Mouse (Mus musculus): ENCODE measurements around the gene Zfp365. TPM values are rescaled to one million over a fixed set of nuclear protein-coding genes. Genes with fewer than 3 reads are reported as not detected.

Gene Zfp365
- polyA plus RNA-seq, 1 experiment from 2014 or later = 0.21 TPM

DNA sequence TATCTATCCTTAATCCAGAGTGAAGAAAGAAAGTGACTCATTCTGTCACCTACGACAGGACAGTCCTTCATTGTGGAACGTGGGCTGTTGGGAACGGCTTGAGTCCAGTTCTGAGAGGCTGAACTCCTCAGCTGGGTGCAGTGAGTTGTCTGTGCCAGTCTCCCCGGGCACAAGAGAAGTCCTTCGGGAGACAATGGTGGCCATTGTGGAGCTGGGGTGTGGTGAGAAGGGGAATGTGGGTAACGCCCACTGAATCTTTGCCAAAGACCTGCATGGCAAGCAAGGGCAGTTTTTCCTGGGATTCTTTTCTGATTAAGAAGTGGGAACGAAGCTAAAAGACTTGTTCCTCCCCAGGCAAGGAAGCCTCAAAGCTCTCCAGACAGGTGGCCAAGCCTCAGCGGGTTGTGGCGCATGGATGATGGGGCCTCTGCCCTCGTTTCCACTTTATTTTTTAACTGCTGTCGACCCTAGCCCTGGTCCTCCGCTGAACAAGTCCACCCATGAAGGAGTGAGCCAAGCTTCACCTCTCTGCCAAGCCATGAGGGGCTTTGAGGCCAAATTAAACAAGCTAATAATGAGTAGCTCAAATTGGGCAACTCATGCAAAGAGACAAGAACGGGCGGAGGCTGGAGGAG is 66.3 kb downstream of the Zfp365 start:
- Histone ChIP-seq H3K4me1 (replicated peaks; ENCODE audit: control insufficient read depth, insufficient read depth, low read length) (no peaks in the 10 kb centered on the region), H3K4me3 (ENCODE audit: low read depth, low read length) (no peak overlapping the region), H3K27me3 (replicated peaks; ENCODE audit: control insufficient read depth, insufficient read depth, low read length) (no peaks in the 10 kb centered on the region), H3K9ac (ENCODE audit: low read depth, low read length) (no peak overlapping the region), H3K9me3 (ENCODE audit: control insufficient read depth, low read length) (no peaks in the 10 kb centered on the region), H3K36me3 (ENCODE audit: control insufficient read depth, insufficient read depth, low read length) (no peaks in the 10 kb centered on the region), H3K27ac (ENCODE audit: low read depth, low read length) (no peak overlapping the region), H3K4me2 (no peak overlapping the region)
- DNase-seq (ENCODE audit: low spot score) = no peak
- WGBS = 79% methylated on average over 14 of the region's 14 CpGs
- ATAC-seq (replicated peaks; ENCODE audit: low FRiP score) = no peak

DNA sequence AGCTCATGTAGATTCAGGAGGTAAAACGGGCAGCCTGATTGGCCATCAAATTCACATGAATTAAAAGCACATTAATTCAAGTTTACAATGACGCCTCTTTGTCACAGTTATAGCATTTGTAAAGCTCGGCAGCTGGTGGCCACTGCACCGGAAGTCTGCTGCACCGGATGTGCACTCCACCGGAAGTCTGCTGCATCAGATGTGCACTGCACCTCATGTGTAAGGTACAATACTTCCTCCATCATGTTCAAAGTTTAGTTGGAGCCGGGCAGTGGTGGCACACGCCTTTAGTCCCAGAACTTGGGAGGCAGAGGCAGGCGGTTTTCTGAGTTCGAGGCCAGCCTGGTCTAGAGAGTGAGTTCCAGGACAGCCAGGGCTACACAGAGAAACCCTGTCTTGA is 70.9 kb downstream of the Zfp365 start:
- ATAC-seq (replicated peaks; ENCODE audit: low FRiP score) = no peak
- no peaks in the 10 kb centered on the region for H3K27me3 ChIP-seq (replicated peaks; ENCODE audit: control insufficient read depth, insufficient read depth, low read length)
- no peaks in the 10 kb centered on the region for H3K36me3 ChIP-seq (ENCODE audit: control insufficient read depth, insufficient read depth, low read length)
- WGBS = 77% methylated on average over 10 of the region's 10 CpGs
- no peaks in the 10 kb centered on the region for H3K9me3 ChIP-seq (ENCODE audit: control insufficient read depth, low read length)
- no peak overlapping the region for H3K9ac ChIP-seq (ENCODE audit: low read depth, low read length)
- no peak for DNase-seq (ENCODE audit: low spot score)
- H3K4me3 ChIP-seq (ENCODE audit: low read depth, low read length) = no peak overlapping the region
- H3K4me2 ChIP-seq = no peak overlapping the region
- H3K27ac ChIP-seq (ENCODE audit: low read depth, low read length) = no peak overlapping the region
- H3K4me1 ChIP-seq (replicated peaks; ENCODE audit: control insufficient read depth, insufficient read depth, low read length) = no peaks in the 10 kb centered on the region

DNA sequence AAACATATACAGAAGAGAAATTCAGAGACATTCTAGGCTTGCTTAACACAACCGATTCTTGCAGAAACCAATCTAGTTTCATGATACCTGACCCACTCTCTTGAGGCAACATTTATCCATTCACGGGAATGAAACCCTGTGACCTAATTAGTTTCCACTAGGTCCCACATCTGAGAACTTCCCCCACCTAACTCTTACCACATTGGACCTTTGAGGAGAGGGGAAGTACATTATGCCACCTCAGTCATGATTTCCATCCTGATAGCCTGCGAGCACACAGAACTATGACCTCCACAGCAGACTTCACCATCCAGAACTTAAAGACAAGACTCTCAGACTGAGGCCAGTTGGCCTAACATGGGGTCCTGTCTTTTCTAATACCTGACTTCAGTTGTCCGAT is 71.7 kb downstream of the Zfp365 start:
- DNase-seq (ENCODE audit: low spot score) = no peak
- Histone ChIP-seq H3K4me3 (ENCODE audit: low read depth, low read length) (no peak overlapping the region), H3K4me1 (replicated peaks; ENCODE audit: control insufficient read depth, insufficient read depth, low read length) (no peaks in the 10 kb centered on the region), H3K27ac (ENCODE audit: low read depth, low read length) (no peak overlapping the region), H3K36me3 (ENCODE audit: control insufficient read depth, insufficient read depth, low read length) (no peaks in the 10 kb centered on the region), H3K27me3 (replicated peaks; ENCODE audit: control insufficient read depth, insufficient read depth, low read length) (no peaks in the 10 kb centered on the region), H3K9me3 (ENCODE audit: control insufficient read depth, low read length) (no peaks in the 10 kb centered on the region), H3K9ac (ENCODE audit: low read depth, low read length) (no peak overlapping the region), H3K4me2 (no peak overlapping the region)
- no peak for ATAC-seq (replicated peaks; ENCODE audit: low FRiP score)
- 78% methylated on average over 4 of the region's 4 CpGs for WGBS

DNA sequence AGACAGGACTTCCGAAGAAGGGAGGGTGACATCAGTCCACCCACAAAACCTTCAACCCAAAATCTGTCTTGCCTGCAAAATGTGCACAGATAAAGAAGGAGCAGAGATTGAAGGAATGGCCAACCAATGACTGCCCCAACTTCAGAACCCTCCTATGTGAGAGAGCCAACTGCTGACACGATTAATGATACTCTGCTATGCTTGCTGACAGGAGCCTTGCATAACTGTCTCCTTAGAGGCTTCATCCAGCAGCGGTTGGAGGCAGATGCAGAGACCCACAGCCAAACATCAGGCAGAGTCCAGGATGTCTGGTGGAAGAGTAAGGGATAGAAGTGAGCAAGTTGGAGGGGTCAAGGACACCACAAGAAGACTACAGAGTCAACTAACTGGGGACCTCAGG is 73.3 kb downstream of the Zfp365 start:
- H3K4me1 ChIP-seq (replicated peaks; ENCODE audit: control insufficient read depth, insufficient read depth, low read length) = no peaks in the 10 kb centered on the region
- ATAC-seq (replicated peaks; ENCODE audit: low FRiP score) (no peak), DNase-seq (ENCODE audit: low spot score) (no peak)
- WGBS = 68% methylated on average over 3 of the region's 3 CpGs
- H3K4me2 ChIP-seq = no peak overlapping the region
- no peaks in the 10 kb centered on the region for H3K36me3 ChIP-seq (ENCODE audit: control insufficient read depth, insufficient read depth, low read length)
- H3K9ac ChIP-seq (ENCODE audit: low read depth, low read length) = no peak overlapping the region
- H3K27ac ChIP-seq (ENCODE audit: low read depth, low read length) = no peak overlapping the region
- H3K27me3 ChIP-seq (replicated peaks; ENCODE audit: control insufficient read depth, insufficient read depth, low read length) = no peaks in the 10 kb centered on the region
- no peaks in the 10 kb centered on the region for H3K9me3 ChIP-seq (ENCODE audit: control insufficient read depth, low read length)
- H3K4me3 ChIP-seq (ENCODE audit: low read depth, low read length) = no peak overlapping the region

DNA sequence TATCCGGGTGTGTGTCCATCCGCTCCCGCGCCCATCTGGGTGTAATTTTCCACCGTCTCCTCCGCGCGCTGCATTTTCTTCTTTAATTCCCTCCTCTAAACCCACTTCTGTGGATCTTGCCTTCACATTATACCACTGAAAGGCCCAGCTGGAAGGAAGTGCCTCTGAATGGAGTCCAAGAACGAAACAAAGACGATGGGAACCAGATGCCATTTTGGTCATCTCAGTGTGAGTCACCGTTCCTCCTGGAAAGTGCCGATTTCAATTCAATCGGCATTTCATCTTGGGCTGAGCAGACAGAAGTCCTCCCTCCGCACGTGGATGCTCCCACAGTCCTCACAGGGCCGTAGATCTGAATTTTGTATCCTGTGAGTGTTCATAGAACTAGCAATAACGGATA is 76.0 kb downstream of the Zfp365 start:
- H3K27ac ChIP-seq (ENCODE audit: low read depth, low read length) = no peak overlapping the region
- H3K9ac ChIP-seq (ENCODE audit: low read depth, low read length) = no peak overlapping the region
- H3K27me3 ChIP-seq (replicated peaks; ENCODE audit: control insufficient read depth, insufficient read depth, low read length) = no peaks in the 10 kb centered on the region
- H3K4me3 ChIP-seq (ENCODE audit: low read depth, low read length) = no peak overlapping the region
- no peak overlapping the region for H3K4me2 ChIP-seq
- DNase-seq (ENCODE audit: low spot score) (no peak), ATAC-seq (replicated peaks; ENCODE audit: low FRiP score) (no peak)
- WGBS = 88% methylated on average over 17 of the region's 17 CpGs
- no peaks in the 10 kb centered on the region for H3K4me1 ChIP-seq (replicated peaks; ENCODE audit: control insufficient read depth, insufficient read depth, low read length)
- no peaks in the 10 kb centered on the region for H3K36me3 ChIP-seq (ENCODE audit: control insufficient read depth, insufficient read depth, low read length)
- H3K9me3 ChIP-seq (ENCODE audit: control insufficient read depth, low read length) = no peaks in the 10 kb centered on the region

Other genes with a start within 250 kb of the Zfp365 start
- 4.9 and 5.7 TPM in 2 replicates for gene Rtkn2, start 66.9 kb upstream of the Zfp365 start, polyA plus RNA-seq (2014; fragmentation: Nextera tagmentation; extraction: Ambion mirVana)

Measured in liver, embryonic 11.5 days (tissue).